Mouse (Mus musculus) lung, embryonic 16.5 days (tissue): Measurements from ENCODE around the gene Fgd3. TPM values are rescaled to one million over a fixed set of nuclear protein-coding genes. Genes with fewer than 3 reads are reported as not detected.

ENCODE experiments used
- ATAC-seq: fragments of 200-750 bp; cut with Nextera tagmentation; 2 replicates; pipeline ENCODE4 v1.8.0; 2017; ENCODE audit warnings: low read depth, mild to moderate bottlenecking, moderate library complexity
- H3K27ac ChIP-seq: fragments of 300-500 bp; sonication (generic); 2 replicates; pipeline ENCODE4 v1.5.1; 2014; ENCODE audit warnings: mild to moderate bottlenecking, control low read depth, low read length
- H3K27me3 ChIP-seq: fragments of 300-500 bp; sonication (generic); 2 replicates; pipeline ENCODE4 v1.6.1; 2014; ENCODE audit warnings: low read depth, low read length, mixed read lengths; ENCODE audit not compliant: control insufficient read depth, insufficient read depth
- H3K36me3 ChIP-seq: fragments of 300-500 bp; sonication (generic); 2 replicates; pipeline ENCODE4 v1.6.1; 2014; ENCODE audit warnings: low read length; ENCODE audit not compliant: control insufficient read depth, insufficient read depth
- H3K4me1 ChIP-seq: fragments of 300-500 bp; sonication (generic); replicated peaks from 2 replicates; pipeline ENCODE4 v1.6.1; 2014; ENCODE audit warnings: low read length, mixed read lengths; ENCODE audit not compliant: control insufficient read depth, insufficient read depth
- H3K4me2 ChIP-seq: fragments of 300-500 bp; sonication (generic); 2 replicates; pipeline ENCODE4 v1.6.1; 2014; ENCODE audit warnings: low read depth, low read length, control low read depth
- H3K4me3 ChIP-seq: fragments of 300-500 bp; sonication (generic); 2 replicates; pipeline ENCODE4 v1.5.1; 2014; ENCODE audit warnings: mild to moderate bottlenecking, low read length, control low read depth
- H3K9ac ChIP-seq: fragments of 300-500 bp; sonication (generic); 2 replicates; pipeline ENCODE4 v1.6.1; 2014; ENCODE audit warnings: low read length, control low read depth
- H3K9me3 ChIP-seq: fragments of 300-500 bp; sonication (generic); 2 replicates; pipeline ENCODE4 v1.6.1; 2016; ENCODE audit warnings: low read length; ENCODE audit not compliant: control insufficient read depth
- WGBS: fragments of 180-500 bp; shearing (Covaris S2); extraction: QIAGEN DNeasy Blood & Tissue Kit; methylation state at CpG from one replicate; pipeline ENCODE4 v1.1.7; 2014; 5-methylcytosine and 5-hydroxymethylcytosine counted together
- polyA plus RNA-seq: library from polyadenylated mRNA; unstranded; fragments of >200 nt; fragmentation: Nextera tagmentation; extraction: Ambion mirVana; gene quantifications from 2 replicates; pipeline ENCODE4 v1.2.1, GENCODE M21; 2015

The Fgd3 gene
- polyA plus RNA-seq, 1 experiment from 2014 or later, result 0.33 TPM

- H3K36me3 ChIP-seq, result no peaks in the 10 kb centered on the region; the same call in 1 of the 2 replicates
- H3K4me2 ChIP-seq, result no peak overlapping the region
- no peak overlapping the region for H3K27ac ChIP-seq
- WGBS, result 89% methylated on average over 7 of the region's 7 CpGs
- H3K27me3 ChIP-seq, result no peaks in the 10 kb centered on the region
- H3K9ac ChIP-seq, result no peak overlapping the region
- peaks cover 5% of the 10 kb centered on the region for H3K4me1 ChIP-seq
- no peak for ATAC-seq
- H3K9me3 ChIP-seq, result no peaks in the 10 kb centered on the region
- H3K4me3 ChIP-seq, result no peak overlapping the region
Observed at GRCm38 (mm10) chr13:49356090-49356489, 36.0 kb upstream of the Fgd3 start.

GRCm38 (mm10) chr13:49355461-49356061 is 35.5 kb upstream of the Fgd3 start:
- H3K4me3 ChIP-seq, result no peak overlapping the region
- no peak overlapping the region for H3K27ac ChIP-seq
- H3K4me1 ChIP-seq, result no peaks in the 10 kb centered on the region
- no peaks in the 10 kb centered on the region for H3K9me3 ChIP-seq
- 84% methylated on average over 11 of the region's 11 CpGs for WGBS
- H3K9ac ChIP-seq, result no peak overlapping the region
- no peaks in the 10 kb centered on the region; the same call in 1 of the 2 replicates for H3K36me3 ChIP-seq
- no peaks in the 10 kb centered on the region for H3K27me3 ChIP-seq
- no peak overlapping the region for H3K4me2 ChIP-seq
- ATAC-seq, result no peak

GRCm38 (mm10) chr13:49353991-49354507 is 33.9 kb upstream of the Fgd3 start:
- no peak overlapping the region for H3K9ac ChIP-seq
- H3K9me3 ChIP-seq, result no peaks in the 10 kb centered on the region
- H3K27me3 ChIP-seq, result no peaks in the 10 kb centered on the region
- no peak overlapping the region for H3K4me3 ChIP-seq
- ATAC-seq, result no peak
- H3K4me1 ChIP-seq, result no peaks in the 10 kb centered on the region
- H3K4me2 ChIP-seq, result no peak overlapping the region
- H3K27ac ChIP-seq, result no peak overlapping the region
- 63% methylated on average over 5 of the region's 5 CpGs for WGBS
- no peaks in the 10 kb centered on the region; the same call in 1 of the 2 replicates for H3K36me3 ChIP-seq

- Histone ChIP-seq H3K4me1 (no peaks in the 10 kb centered on the region), H3K27me3 (no peaks in the 10 kb centered on the region), H3K4me2 (no peak overlapping the region), H3K4me3 (no peak overlapping the region), H3K27ac (no peak overlapping the region), H3K9ac (no peak overlapping the region), H3K36me3 (no peaks in the 10 kb centered on the region; the same call in 1 of the 2 replicates), H3K9me3 (no peaks in the 10 kb centered on the region)
- no peak for ATAC-seq
Observed at GRCm38 (mm10) chr13:49353422-49353821, 33.3 kb upstream of the Fgd3 start.

DNA sequence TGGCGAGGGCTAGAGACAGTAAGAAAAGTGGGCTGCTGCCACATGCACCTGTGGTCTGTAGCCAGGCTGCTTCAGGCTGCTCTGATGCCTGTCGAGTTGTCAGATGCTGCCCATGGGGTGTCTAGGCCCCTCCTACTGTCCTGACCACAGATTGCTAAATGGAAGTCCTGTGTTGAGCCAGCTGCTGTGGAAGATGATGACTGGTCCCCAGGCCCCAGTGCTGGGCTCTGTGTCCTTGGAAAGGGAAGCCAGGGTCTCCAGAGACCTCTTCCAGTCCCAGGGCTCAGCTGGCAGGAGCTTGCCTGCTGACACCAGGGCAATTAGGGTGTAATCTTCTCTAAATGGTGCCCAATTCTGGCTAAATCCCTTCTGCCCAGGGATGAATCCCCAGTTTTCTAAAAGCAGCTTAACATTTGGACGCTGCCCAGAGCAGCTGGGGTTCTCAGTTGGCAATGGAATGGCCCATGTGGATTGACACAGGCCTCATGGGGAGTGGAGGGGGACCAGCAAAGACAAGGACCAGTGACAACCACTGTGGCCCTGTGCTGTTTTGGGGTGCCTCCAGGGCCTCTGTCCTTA is 32.6 kb upstream of the Fgd3 start:
- H3K4me1 ChIP-seq, result no peaks in the 10 kb centered on the region
- no peak overlapping the region for H3K4me3 ChIP-seq
- no peak overlapping the region for H3K27ac ChIP-seq
- H3K4me2 ChIP-seq, result no peak overlapping the region
- no peaks in the 10 kb centered on the region for H3K9me3 ChIP-seq
- H3K36me3 ChIP-seq, result no peaks in the 10 kb centered on the region; the same call in 1 of the 2 replicates
- 71% methylated on average over 3 of the region's 3 CpGs for WGBS
- no peaks in the 10 kb centered on the region for H3K27me3 ChIP-seq
- no peak overlapping the region for H3K9ac ChIP-seq
- no peak; the same call in 1 of the 2 replicates for ATAC-seq

DNA sequence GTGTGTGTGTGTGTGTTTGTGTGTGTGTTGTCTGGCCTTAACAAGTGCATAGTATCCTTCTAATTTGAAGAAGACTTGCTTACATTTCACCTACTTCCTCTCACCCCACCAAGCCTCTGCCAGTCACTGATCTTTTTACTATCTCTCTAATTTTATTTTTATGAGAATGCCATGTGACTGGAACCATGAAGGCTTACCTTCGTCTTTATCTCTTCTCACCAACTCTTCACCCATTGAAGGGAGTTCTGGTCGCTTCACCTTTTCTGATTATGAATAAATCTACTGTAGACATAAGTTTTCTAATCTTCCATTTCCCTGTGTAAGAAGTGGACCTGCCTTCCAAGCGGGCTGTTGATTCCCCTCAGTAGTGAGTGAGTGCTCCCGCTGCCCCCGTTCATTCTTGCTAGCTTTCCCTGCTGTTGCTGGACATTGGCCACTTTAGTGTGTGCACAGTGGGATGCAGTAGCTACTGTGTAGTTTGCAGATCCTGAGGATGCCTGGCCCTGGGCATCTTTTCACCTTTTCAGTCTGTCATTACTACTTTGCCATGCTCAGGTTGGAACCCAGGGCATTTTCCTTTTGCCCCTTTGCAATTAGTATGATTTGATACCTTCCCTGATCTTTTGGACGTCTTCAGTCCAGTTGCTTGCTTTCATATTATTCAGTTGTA is 29.9 kb upstream of the Fgd3 start:
- 0 out of 2 replicates have a peak, but pooled peaks cover 3% of the 10 kb centered on the region for H3K4me1 ChIP-seq

DNA sequence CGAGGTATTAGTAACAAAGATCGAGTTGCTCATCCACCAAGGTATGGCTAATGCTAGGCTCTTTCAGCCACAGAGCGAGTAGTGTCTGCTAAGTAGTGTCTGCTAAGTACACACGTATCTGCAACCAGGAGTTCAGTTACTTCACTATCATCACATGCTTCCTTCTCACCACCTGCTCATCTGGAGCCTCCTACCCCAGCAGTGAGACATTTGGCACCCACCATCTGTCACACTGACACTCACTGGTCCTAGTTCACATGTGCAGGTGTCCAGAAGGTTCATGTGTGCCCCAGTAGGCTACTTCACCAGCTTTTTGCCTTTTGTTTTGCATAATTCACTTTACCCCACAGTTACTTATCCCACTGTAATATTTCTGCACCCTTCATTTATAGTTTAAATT is 29.2 kb upstream of the Fgd3 start:
- 88% methylated on average over 4 of the region's 4 CpGs for WGBS
- ATAC-seq, result no peak
- Histone ChIP-seq H3K4me3 (no peak overlapping the region), H3K27me3 (no peaks in the 10 kb centered on the region), H3K4me2 (no peak overlapping the region), H3K27ac (no peak overlapping the region), H3K36me3 (no peaks in the 10 kb centered on the region), H3K9ac (no peak overlapping the region), H3K4me1 (peaks cover 7% of the 10 kb centered on the region), H3K9me3 (no peaks in the 10 kb centered on the region)

More for the DNA sequence above, 29.9 kb upstream of the Fgd3 start:
- Histone ChIP-seq H3K4me3 (no peak overlapping the region), H3K9me3 (no peaks in the 10 kb centered on the region), H3K27ac (no peak overlapping the region), H3K9ac (no peak overlapping the region), H3K4me2 (no peak overlapping the region), H3K36me3 (no peaks in the 10 kb centered on the region), H3K27me3 (no peaks in the 10 kb centered on the region)
- WGBS, result 85% methylated on average over 6 of the region's 6 CpGs
- no peak for ATAC-seq

- no peak overlapping the region for H3K9ac ChIP-seq
- H3K36me3 ChIP-seq, result no peaks in the 10 kb centered on the region
- H3K27ac ChIP-seq, result no peak overlapping the region
- no peak for ATAC-seq
- WGBS, result 66% methylated on average over 2 of the region's 2 CpGs
- H3K4me2 ChIP-seq, result no peak overlapping the region
- peaks cover 15% of the 10 kb centered on the region for H3K4me1 ChIP-seq
- H3K4me3 ChIP-seq, result no peak overlapping the region
- no peaks in the 10 kb centered on the region for H3K9me3 ChIP-seq
- H3K27me3 ChIP-seq, result no peaks in the 10 kb centered on the region
Observed at GRCm38 (mm10) chr13:49348522-49348921, 28.4 kb upstream of the Fgd3 start.

GRCm38 (mm10) chr13:49345476-49345875 is 25.4 kb upstream of the Fgd3 start:
- Histone ChIP-seq H3K36me3 (no peaks in the 10 kb centered on the region), H3K27ac (no peak overlapping the region), H3K9ac (no peak overlapping the region), H3K4me2 (no peak overlapping the region), H3K4me1 (peaks cover 33% of the 10 kb centered on the region), H3K4me3 (no peak overlapping the region), H3K27me3 (no peaks in the 10 kb centered on the region), H3K9me3 (no peaks in the 10 kb centered on the region)
- no peak for ATAC-seq
- WGBS, result 63% methylated on average over 2 of the region's 2 CpGs
